Mouse (Mus musculus) heart, postnatal 10 days (tissue): ENCODE measurements around the gene Zfp13. TPM values are rescaled to one million over a fixed set of nuclear protein-coding genes. Genes with fewer than 3 reads are reported as not detected.
"Not testable (repeated sequence)": the region's sequence is repeated elsewhere in the genome, so short reads cannot be mapped to it uniquely, and the experiment has no call there.

Experiments used
- DNase-seq, 2 experiments: peaks; one replicate each; pipeline ENCODE4 v3.0.0; 2021
- intact Hi-C: fragments of 180-260 bp; cut with DNase I; formaldehyde crosslinking; loops from one replicate; pipeline ENCODE4 v1.15.1; 2025
- total RNA-seq, 2 experiments: library from RNA; stranded (reverse); gene quantifications; 2 replicates each; pipeline ENCODE4 v1.2.3; 2021

The Zfp13 gene
- total RNA-seq: 10 to 100 TPM in 1 of 2 experiments, 1 to 10 TPM in 1; 8.5 to 10.0 TPM

DNA sequence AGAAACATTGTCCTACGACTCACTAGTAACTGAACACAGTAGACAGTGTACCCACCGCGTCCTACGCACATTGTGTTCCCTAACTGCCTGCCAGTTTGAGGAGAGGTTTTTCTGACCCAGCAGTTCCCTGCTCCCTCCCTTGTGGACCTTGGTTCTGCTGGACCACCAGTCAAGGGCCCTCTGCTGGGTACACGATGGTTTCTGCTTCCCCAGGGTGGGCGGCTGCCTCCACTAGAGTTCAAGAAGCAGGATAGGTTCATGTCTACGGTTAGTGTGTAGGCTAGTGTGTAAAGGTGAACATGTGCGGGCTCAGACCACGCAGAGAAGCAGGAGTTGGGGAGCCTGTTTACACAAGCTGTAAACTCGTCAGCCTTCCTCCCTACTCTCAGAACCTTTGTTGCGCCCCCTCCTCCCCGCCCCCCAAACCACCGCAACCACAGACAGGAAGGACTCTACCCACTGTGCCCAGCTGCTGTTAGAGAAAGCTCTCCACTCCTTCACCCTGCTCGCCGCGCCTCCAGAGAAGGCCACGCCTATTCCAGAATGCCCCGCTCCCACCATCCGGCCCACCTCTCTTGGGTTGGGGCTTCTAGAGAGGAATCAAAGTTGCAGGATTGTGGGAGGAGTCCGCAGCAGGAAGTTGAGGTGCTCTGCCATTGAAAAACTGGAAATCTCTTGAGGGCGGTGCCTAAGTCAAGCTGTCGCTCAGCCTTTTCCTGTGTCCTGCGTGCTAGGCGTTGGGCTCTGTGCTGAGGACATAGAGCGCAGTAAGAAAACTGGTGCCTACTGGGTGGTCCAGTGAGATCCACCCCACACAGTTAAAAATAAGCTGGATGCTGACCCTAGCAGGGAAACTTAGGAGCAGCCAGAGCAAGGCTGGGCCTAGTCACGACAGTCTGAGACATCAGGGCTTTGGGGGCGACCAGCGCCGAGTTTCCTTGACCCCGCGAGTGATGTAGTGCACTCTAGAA, at the start of gene Zfp13:
Gene Zfp13, minus strand, starts transcription at position 906 of the 971 bp plus-strand sequence.
- DNase-seq: peak; percentile 91 to 92
- intact Hi-C loops: no loop called here

- intact Hi-C loops: no loop called here
- no peak for DNase-seq
Observed at GRCm38 (mm10) chr17:23645894-23646293, 46.6 kb upstream of the Zfp13 start.

- DNase-seq: no peak
- intact Hi-C loops: no loop called here
Observed at GRCm38 (mm10) chr17:23644613-23645495, 45.6 kb upstream of the Zfp13 start, which contains the start of gene Mmp25. TSS of gene Mmp25 (minus strand) at chr17:23645277.

DNA sequence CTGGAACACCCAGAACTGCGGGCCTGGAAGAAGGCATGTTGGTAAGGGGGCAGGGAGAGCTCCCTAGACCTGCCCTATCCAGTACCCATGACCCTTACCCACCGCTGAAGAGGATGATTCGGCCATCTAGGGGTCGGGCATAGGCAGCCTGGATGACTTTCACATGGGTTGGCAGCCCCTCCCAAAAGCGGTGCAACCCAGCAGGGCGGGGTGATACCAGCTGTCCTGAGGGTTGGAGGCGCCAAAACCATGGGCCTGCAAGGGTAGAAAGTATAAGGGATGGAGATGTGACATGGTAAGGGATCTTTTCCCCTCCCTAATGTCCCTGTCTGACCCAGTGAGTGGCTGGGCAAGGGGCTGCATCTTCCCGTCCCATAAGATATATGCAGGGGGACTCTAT, 32.0 kb upstream of the Zfp13 start:
- DNase-seq: no peak
- intact Hi-C loops: no loop called here

GRCm38 (mm10) chr17:23630195-23631020, 31.1 kb upstream of the Zfp13 start:
- DNase-seq: peak; percentile 87 to 89
- intact Hi-C loops: loop anchor here (1.0 kb wide), 1 partner anchor 61 kb away; no protein-coding TSS in a partner anchor

DNA sequence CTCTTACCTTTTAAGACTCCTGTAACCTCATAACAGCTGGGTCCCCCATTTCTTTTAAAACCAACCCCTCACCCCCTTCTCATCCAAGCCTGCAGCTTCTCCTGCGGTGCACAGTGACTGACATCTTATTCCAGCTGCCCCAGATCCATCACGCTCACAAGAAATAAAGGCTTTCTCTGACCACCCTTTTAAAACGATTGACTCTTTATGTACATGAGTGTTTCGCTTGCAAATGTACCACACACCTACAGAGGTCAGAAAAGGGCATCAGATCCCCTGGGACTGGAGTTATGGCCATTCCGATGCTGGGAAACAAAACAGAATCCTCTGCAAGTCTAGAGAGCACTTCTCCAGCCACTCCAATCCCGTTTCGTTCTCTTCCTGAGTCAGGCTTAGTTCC, 28.5 kb upstream of the Zfp13 start:
- no peak for DNase-seq
- intact Hi-C loops: no loop called here

DNA sequence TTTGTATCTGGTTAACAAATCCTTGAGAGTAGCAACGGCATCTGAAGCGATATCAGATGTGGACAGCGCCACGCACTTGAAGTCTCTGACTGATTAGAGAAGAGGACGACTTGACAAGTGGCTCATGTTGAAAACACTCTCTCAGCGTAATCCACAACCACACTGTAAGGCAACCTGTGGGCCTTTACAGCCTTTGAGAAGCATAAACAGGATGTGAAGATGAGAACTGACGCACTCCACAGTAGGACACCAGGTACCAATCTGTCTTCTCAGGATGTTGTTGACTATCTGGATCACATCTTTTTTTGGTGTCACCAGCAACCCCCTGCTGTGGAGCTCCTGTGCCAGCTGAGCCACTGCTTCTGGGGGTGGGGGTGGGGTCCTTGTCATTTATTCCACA, 21.1 kb upstream of the Zfp13 start:
- DNase-seq: no peak
- intact Hi-C loops: no loop called here

GRCm38 (mm10) chr17:23617087-23617486, 17.8 kb upstream of the Zfp13 start:
- no peak for DNase-seq
- intact Hi-C loops: no loop called here

DNA sequence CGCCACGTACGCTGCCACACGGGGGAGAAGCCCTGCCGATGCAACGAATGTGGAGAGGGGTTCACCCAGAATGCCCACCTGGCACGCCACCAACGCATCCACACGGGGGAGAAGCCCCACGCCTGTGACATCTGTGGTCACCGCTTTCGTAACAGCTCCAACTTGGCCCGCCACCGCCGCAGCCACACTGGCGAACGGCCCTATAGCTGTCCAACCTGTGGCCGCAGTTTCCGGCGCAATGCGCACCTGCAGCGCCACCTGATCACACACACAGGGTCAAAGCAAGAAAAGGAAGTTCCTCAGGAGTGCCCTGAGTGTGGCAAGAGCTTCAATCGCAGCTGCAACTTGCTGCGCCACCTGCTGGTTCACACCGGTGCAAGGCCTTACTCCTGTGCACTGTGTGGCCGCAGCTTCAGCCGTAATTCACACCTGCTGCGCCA, 11.1 kb upstream of the Zfp13 start:
- intact Hi-C loops: no loop called here
- DNase-seq: peak; percentile 49 to 70

DNA sequence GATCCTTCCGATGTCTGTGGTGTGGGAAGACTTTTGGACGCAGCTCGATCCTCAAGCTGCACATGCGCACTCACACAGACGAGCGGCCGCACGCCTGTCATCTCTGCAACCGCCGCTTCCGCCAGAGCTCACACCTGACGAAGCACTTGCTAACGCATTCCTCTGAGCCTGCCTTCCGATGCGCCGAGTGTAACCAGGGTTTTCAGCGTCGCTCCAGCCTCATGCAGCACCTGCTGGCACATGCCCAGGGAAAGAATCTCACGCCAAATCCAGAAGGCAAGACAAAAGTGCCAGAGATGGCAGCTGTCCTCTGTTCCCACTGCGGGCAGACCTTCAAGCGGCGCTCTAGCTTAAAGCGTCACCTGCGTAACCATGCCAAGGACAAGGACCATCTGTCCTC, 10.3 kb upstream of the Zfp13 start:
- intact Hi-C loops: no loop called here
- no peak for DNase-seq

DNA sequence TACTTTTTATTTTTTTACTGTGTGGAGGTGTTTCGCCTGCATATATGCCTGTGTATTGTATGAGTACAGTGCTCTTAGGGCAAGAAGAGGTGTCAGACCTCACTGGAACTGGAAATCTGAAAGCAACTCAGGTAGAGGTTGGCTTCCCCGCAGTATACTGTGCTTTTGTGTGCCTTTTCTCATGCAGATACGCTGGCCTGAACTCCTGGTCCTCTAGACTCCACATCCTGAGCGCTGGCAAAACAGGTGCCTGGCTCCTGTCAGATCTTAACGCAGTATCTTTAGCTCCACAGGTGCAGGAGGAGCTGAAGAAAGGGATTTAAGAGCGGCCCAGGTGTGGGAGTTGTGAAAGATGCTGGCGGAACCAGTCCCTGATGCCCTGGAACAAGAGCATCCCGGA, 5.9 kb upstream of the Zfp13 start:
- no peak for DNase-seq
- intact Hi-C loops: no loop called here

GRCm38 (mm10) chr17:23604394-23604793, 5.1 kb upstream of the Zfp13 start:
- intact Hi-C loops: no loop called here
- no peak for DNase-seq

DNA sequence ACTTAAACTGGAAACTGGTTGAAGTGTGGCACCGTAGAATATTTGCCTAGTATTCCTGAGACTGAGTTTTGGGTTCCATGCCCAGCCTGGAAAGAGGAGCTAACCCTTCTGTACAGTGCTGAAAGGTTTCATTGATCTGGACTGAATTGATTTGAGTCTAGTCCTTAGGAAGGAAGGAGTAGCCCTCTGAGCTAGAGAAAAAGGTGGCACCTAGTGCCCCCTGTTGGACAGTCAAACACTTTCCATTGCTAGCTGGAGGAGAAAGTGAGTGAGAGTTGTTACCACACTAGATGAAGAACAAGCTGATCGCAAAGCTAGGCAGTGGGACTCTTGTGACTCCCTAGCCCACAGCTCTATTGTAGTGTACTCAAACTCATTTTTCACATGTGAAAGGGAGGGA, 4.3 kb upstream of the Zfp13 start:
- no peak for DNase-seq
- intact Hi-C loops: loop anchor here (2.0 kb wide), 1 partner anchor 33 kb away; no protein-coding TSS in a partner anchor

GRCm38 (mm10) chr17:23603077-23603476, 3.8 kb upstream of the Zfp13 start:
- intact Hi-C loops: loop anchor here (2.0 kb wide), 1 partner anchor 32 kb away; no protein-coding TSS in a partner anchor
- no peak for DNase-seq

- no peak for DNase-seq
- intact Hi-C loops: loop anchor here (2.0 kb wide), 1 partner anchor 31 kb away; no protein-coding TSS in a partner anchor
Observed at GRCm38 (mm10) chr17:23601836-23602585, 2.7 kb upstream of the Zfp13 start.

DNA sequence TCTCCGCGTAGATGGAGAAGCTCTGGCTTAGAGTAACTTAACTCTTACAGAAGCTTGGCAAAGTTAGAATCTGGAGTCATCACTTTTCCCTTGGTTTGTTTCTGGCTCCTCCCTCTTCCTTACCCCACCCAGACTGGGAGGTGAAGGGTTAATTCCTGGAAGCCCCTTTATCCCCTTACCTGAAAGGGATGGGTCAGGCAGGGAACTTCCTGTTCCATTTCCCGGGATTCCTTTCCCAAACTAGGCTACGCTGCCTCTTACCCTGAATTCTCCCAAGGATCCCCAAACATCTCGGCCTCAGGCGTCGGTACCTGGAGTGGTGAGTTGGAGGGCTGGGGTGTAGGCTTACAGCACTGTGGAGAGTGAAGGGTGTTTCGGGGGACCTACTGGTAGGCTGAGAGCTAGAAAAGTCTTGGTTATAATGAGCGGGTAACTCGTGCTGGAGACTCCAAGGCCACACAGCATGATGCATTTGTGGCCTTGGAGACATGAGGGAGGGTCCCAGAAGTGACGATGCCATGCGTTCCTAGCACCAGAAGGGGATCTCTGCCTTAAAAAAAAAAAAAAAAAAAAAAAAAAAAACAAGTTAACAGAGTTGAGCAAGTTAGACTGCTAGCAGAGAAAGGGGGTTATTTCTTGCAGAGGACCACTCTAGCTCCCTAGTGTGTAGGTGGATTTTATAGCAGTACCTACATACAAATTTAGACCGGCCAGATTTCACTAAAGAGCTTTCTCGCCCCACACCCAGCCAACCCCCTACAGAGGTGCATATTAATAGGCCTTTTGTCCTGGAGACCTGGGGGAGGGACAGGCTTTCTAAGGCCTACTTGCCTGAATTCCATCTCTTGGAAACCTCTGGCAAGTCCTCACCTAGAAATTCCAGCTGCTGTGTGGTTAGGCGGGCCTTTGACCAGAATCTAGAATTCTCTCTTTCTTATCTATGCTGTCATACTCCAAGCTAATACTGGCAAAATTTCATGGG, 1.6 kb upstream of the Zfp13 start, which contains the start of gene Zscan10:
Gene Zscan10, plus strand, starts transcription at position 216 of the 982 bp plus-strand sequence.
- DNase-seq: no peak
- intact Hi-C loops: no loop called here

- intact Hi-C loops: no loop called here
- no peak for DNase-seq
Observed at GRCm38 (mm10) chr17:23599605-23600063, 347 bp upstream of the Zfp13 start.

DNA sequence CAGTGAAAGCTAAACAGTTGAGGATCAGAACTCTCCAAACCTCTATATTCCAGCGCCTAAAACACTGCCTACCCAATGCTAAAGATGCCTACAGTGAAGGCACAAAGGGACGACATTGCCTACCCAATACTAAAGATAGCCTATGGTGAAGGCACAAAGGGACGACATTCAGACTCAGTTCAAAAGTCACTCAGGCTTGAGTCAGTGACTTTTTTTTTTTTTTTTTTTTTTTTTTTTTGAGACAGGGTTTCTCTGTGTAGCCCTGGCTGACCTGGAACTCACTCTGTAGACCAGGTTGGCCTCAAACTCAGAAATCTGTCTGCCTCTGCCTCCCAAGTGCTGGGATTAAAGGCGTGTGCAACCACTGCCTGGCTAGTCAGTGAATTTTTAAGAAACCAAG, 4.1 kb downstream of the Zfp13 start:
- intact Hi-C loops: not testable (repeated sequence)

More for the DNA sequence above, 4.1 kb downstream of the Zfp13 start:
- not testable (repeated sequence) for DNase-seq
